Mouse (Mus musculus): ENCODE data around the gene Sema4c. TPM values are rescaled to one million over a fixed set of nuclear protein-coding genes. Genes with fewer than 3 reads are reported as not detected.

Gene Sema4c
- polyA plus RNA-seq, 1 experiment from 2014 or later: 3.9 TPM

GRCm38 (mm10) chr1:36588476-36589450 is 30.6 kb upstream of the Sema4c start:
- WGBS: 58% methylated on average over 13 of the region's 13 CpGs
- 0 out of 2 replicates have a peak, but pooled peaks cover 8% of the 10 kb centered on the region for H3K4me1 ChIP-seq (replicated peaks; ENCODE audit: control insufficient read depth, insufficient read depth, low read length)
- peak overlapping the region; percentile 57 for H3K27ac ChIP-seq (ENCODE audit: low read depth, low read length)
- 0 out of 2 replicates have a peak overlapping the region, but pooled peaks have one; percentile 9 for H3K4me2 ChIP-seq (replicated peaks; ENCODE audit: low read depth)
- H3K27me3 ChIP-seq (replicated peaks; ENCODE audit: control insufficient read depth, insufficient read depth, low read length): no peaks in the 10 kb centered on the region
- H3K9me3 ChIP-seq (ENCODE audit: control insufficient read depth): no peaks in the 10 kb centered on the region
- H3K9ac ChIP-seq (ENCODE audit: low read depth, low read length): no peak overlapping the region
- no peak overlapping the region for H3K4me3 ChIP-seq (ENCODE audit: low read depth, low read length)
- H3K36me3 ChIP-seq (ENCODE audit: control insufficient read depth, insufficient read depth): no peaks in the 10 kb centered on the region
- peak; percentile 37 for ATAC-seq
- no peak for TF ChIP-seq CTCF (IDR thresholded peaks at IDR 0.05; ENCODE audit: low read depth)

- no peak for TF ChIP-seq CTCF (IDR thresholded peaks at IDR 0.05; ENCODE audit: low read depth)
- H3K9ac ChIP-seq (ENCODE audit: low read depth, low read length): no peak overlapping the region
- ATAC-seq: no peak
Observed at GRCm38 (mm10) chr1:36587860-36588259, 29.7 kb upstream of the Sema4c start.

GRCm38 (mm10) chr1:36586288-36586687 is 28.1 kb upstream of the Sema4c start:
- Histone ChIP-seq H3K27ac (ENCODE audit: low read depth, low read length) (no peak overlapping the region), H3K27me3 (replicated peaks; ENCODE audit: control insufficient read depth, insufficient read depth, low read length) (no peaks in the 10 kb centered on the region), H3K9me3 (ENCODE audit: control insufficient read depth) (no peaks in the 10 kb centered on the region), H3K9ac (ENCODE audit: low read depth, low read length) (no peak overlapping the region), H3K4me1 (replicated peaks; ENCODE audit: control insufficient read depth, insufficient read depth, low read length) (0 out of 2 replicates have a peak, but pooled peaks cover 8% of the 10 kb centered on the region), H3K4me2 (replicated peaks; ENCODE audit: low read depth) (no peak overlapping the region), H3K4me3 (ENCODE audit: low read depth, low read length) (no peak overlapping the region), H3K36me3 (ENCODE audit: control insufficient read depth, insufficient read depth) (no peaks in the 10 kb centered on the region)
- WGBS: 69% methylated on average over 4 of the region's 4 CpGs
- ATAC-seq: no peak
- TF ChIP-seq CTCF (IDR thresholded peaks at IDR 0.05; ENCODE audit: low read depth): no peak

More at GRCm38 (mm10) chr1:36587860-36588259, 29.7 kb upstream of the Sema4c start:
- H3K36me3 ChIP-seq (ENCODE audit: control insufficient read depth, insufficient read depth): no peaks in the 10 kb centered on the region
- no peaks in the 10 kb centered on the region for H3K9me3 ChIP-seq (ENCODE audit: control insufficient read depth)
- H3K27me3 ChIP-seq (replicated peaks; ENCODE audit: control insufficient read depth, insufficient read depth, low read length): no peaks in the 10 kb centered on the region
- 0 out of 2 replicates have a peak, but pooled peaks cover 8% of the 10 kb centered on the region for H3K4me1 ChIP-seq (replicated peaks; ENCODE audit: control insufficient read depth, insufficient read depth, low read length)
- WGBS: 90% methylated on average over 6 of the region's 6 CpGs
- H3K27ac ChIP-seq (ENCODE audit: low read depth, low read length): no peak overlapping the region
- no peak overlapping the region for H3K4me2 ChIP-seq (replicated peaks; ENCODE audit: low read depth)
- H3K4me3 ChIP-seq (ENCODE audit: low read depth, low read length): no peak overlapping the region

GRCm38 (mm10) chr1:36583408-36584116 is 25.4 kb upstream of the Sema4c start:
- no peak overlapping the region for H3K4me3 ChIP-seq (ENCODE audit: low read depth, low read length)
- no peak for TF ChIP-seq CTCF (IDR thresholded peaks at IDR 0.05; ENCODE audit: low read depth)
- H3K27ac ChIP-seq (ENCODE audit: low read depth, low read length): no peak overlapping the region
- H3K36me3 ChIP-seq (ENCODE audit: control insufficient read depth, insufficient read depth): no peaks in the 10 kb centered on the region
- H3K9me3 ChIP-seq (ENCODE audit: control insufficient read depth): no peaks in the 10 kb centered on the region
- H3K9ac ChIP-seq (ENCODE audit: low read depth, low read length): no peak overlapping the region
- 71% methylated on average over 8 of the region's 8 CpGs for WGBS
- peaks cover 8% of the 10 kb centered on the region; the same call in 1 of the 2 replicates for H3K4me1 ChIP-seq (replicated peaks; ENCODE audit: control insufficient read depth, insufficient read depth, low read length)
- 0 out of 2 replicates have a peak, but pooled peaks have one; percentile 18 for ATAC-seq
- H3K4me2 ChIP-seq (replicated peaks; ENCODE audit: low read depth): no peak overlapping the region
- H3K27me3 ChIP-seq (replicated peaks; ENCODE audit: control insufficient read depth, insufficient read depth, low read length): no peaks in the 10 kb centered on the region

GRCm38 (mm10) chr1:36582211-36582610 is 24.1 kb upstream of the Sema4c start:
- H3K4me1 ChIP-seq (replicated peaks; ENCODE audit: control insufficient read depth, insufficient read depth, low read length): peaks cover 16% of the 10 kb centered on the region
- H3K27me3 ChIP-seq (replicated peaks; ENCODE audit: control insufficient read depth, insufficient read depth, low read length): no peaks in the 10 kb centered on the region
- H3K4me3 ChIP-seq (ENCODE audit: low read depth, low read length): no peak overlapping the region
- ATAC-seq: no peak
- no peak overlapping the region for H3K4me2 ChIP-seq (replicated peaks; ENCODE audit: low read depth)
- TF ChIP-seq CTCF (IDR thresholded peaks at IDR 0.05; ENCODE audit: low read depth): no peak
- H3K27ac ChIP-seq (ENCODE audit: low read depth, low read length): no peak overlapping the region
- no peak overlapping the region for H3K9ac ChIP-seq (ENCODE audit: low read depth, low read length)
- no peaks in the 10 kb centered on the region for H3K36me3 ChIP-seq (ENCODE audit: control insufficient read depth, insufficient read depth)
- WGBS: 79% methylated on average over 8 of the region's 8 CpGs
- H3K9me3 ChIP-seq (ENCODE audit: control insufficient read depth): no peaks in the 10 kb centered on the region

GRCm38 (mm10) chr1:36581260-36581659 is 23.1 kb upstream of the Sema4c start:
- WGBS: 78% methylated on average over 5 of the region's 5 CpGs
- no peak for TF ChIP-seq CTCF (IDR thresholded peaks at IDR 0.05; ENCODE audit: low read depth)
- no peak overlapping the region for H3K4me2 ChIP-seq (replicated peaks; ENCODE audit: low read depth)
- H3K36me3 ChIP-seq (ENCODE audit: control insufficient read depth, insufficient read depth): no peaks in the 10 kb centered on the region
- H3K4me3 ChIP-seq (ENCODE audit: low read depth, low read length): no peak overlapping the region
- H3K9ac ChIP-seq (ENCODE audit: low read depth, low read length): no peak overlapping the region
- peaks cover 25% of the 10 kb centered on the region for H3K4me1 ChIP-seq (replicated peaks; ENCODE audit: control insufficient read depth, insufficient read depth, low read length)
- no peak for ATAC-seq
- H3K9me3 ChIP-seq (ENCODE audit: control insufficient read depth): no peaks in the 10 kb centered on the region
- H3K27me3 ChIP-seq (replicated peaks; ENCODE audit: control insufficient read depth, insufficient read depth, low read length): no peaks in the 10 kb centered on the region
- H3K27ac ChIP-seq (ENCODE audit: low read depth, low read length): no peak overlapping the region

Data from intestine, postnatal 0 days (tissue).